24 mouse cellular contexts compared by ENCODE assay signal in genomic region chr15:79052366-79052765, GRCm38 (mm10). TPM values are rescaled to one million over a fixed set of nuclear protein-coding genes. Genes with fewer than 3 reads are reported as not detected.
DNase-seq lines count a peak whose midpoint lies in the region; ATAC-seq and TF ChIP-seq lines count a peak whose summit lies in the region.
"Had no signal": no experiment of that assay in that cellular context is flagged by ENCODE, and none has a peak within 500 bp of the region (broad histone marks: within the 10 kb centered on the region; RNA-seq: fewer than 3 reads in every experiment).

No protein-coding gene starts in this region.

- peaks cover 14% of the 10 kb centered on the region for H3K36me3 ChIP-seq in ES-Bruce4 (ENCODE audit: control insufficient read depth, insufficient read depth, low read length, poor library complexity, severe bottlenecking)
- peaks cover 42% of the 10 kb centered on the region for H3K36me3 ChIP-seq in intestine, embryonic 14.5 days (ENCODE audit: control insufficient read depth, insufficient read depth, low read length)
- H3K36me3 ChIP-seq in liver, postnatal 0 days (replicated peaks; ENCODE audit: insufficient read depth, low read length): peaks cover 47% of the 10 kb centered on the region

- H3K4me1 ChIP-seq in ES-Bruce4 (ENCODE audit: control insufficient read depth, insufficient read depth, low read length): peaks cover 5% of the 10 kb centered on the region
- H3K4me1 ChIP-seq in intestine, embryonic 14.5 days (replicated peaks; ENCODE audit: control insufficient read depth, insufficient read depth, low read length): peaks cover 10% of the 10 kb centered on the region; the same call in 1 of the 2 replicates
- H3K4me1 ChIP-seq in liver, postnatal 0 days (ENCODE audit: insufficient read depth): 0 out of 2 replicates have a peak, but pooled peaks cover 2% of the 10 kb centered on the region

- no peaks in the 10 kb centered on the region for H3K9me3 ChIP-seq in ES-Bruce4 (replicated peaks; ENCODE audit: control insufficient read depth, insufficient read depth, low read length, poor library complexity, severe bottlenecking)
- H3K9me3 ChIP-seq in intestine, embryonic 14.5 days (ENCODE audit: control insufficient read depth, low read length): no peaks in the 10 kb centered on the region
- no peaks in the 10 kb centered on the region for H3K9me3 ChIP-seq in liver, postnatal 0 days (ENCODE audit: low read length)
- H3K9me3 ChIP-seq: heart, embryonic 10.5 days; hindbrain, embryonic 10.5 days; limb, embryonic 12.5 days; midbrain, embryonic 13.5 days had no signal

- 87% methylated on average over 2 of the region's 2 CpGs for WGBS in intestine, embryonic 14.5 days
- 88% methylated on average over 2 of the region's 2 CpGs for WGBS in liver, postnatal 0 days (ENCODE audit: insufficient replicate concordance)

- H3K4me3 ChIP-seq in layer of hippocampus, adult 2 months: no peak overlapping the region
- H3K4me3 ChIP-seq in ES-Bruce4 (ENCODE audit: low read depth, low read length): no peak overlapping the region
- H3K4me3 ChIP-seq in intestine, embryonic 14.5 days (ENCODE audit: low read depth, low read length): no peak overlapping the region
- H3K4me3 ChIP-seq in liver, postnatal 0 days (ENCODE audit: low read depth, low read length): no peak overlapping the region
- H3K4me3 ChIP-seq: heart, embryonic 10.5 days; hindbrain, embryonic 10.5 days; limb, embryonic 12.5 days; midbrain, embryonic 13.5 days had no signal

- no peak overlapping the region for H3K9ac ChIP-seq in ES-Bruce4 (ENCODE audit: low read depth, poor library complexity, severe bottlenecking)
- H3K9ac ChIP-seq in intestine, embryonic 14.5 days (ENCODE audit: low read length): no peak overlapping the region
- H3K9ac ChIP-seq in liver, postnatal 0 days (replicated peaks): no peak overlapping the region
- H3K9ac ChIP-seq: limb, embryonic 12.5 days; lung, embryonic 14.5 days; midbrain, embryonic 13.5 days had no signal

- TF ChIP-seq EP300 in ES-Bruce4 (IDR thresholded peaks at IDR 0.05; ENCODE audit: insufficient read depth, low read depth, low read length): no peak
- no peak for TF ChIP-seq EP300 in liver, postnatal 0 days (IDR thresholded peaks at IDR 0.05; ENCODE audit: low read depth)

- H3K27ac ChIP-seq in layer of hippocampus, adult 2 months: peak overlapping the region; percentile 71
- H3K27ac ChIP-seq in ES-Bruce4 (ENCODE audit: insufficient read depth, low read length): peak overlapping the region; percentile 66
- no peak overlapping the region for H3K27ac ChIP-seq in intestine, embryonic 14.5 days (ENCODE audit: low read depth)
- H3K27ac ChIP-seq in liver, postnatal 0 days (ENCODE audit: low read depth): 0 out of 2 replicates have a peak overlapping the region, but pooled peaks have one; percentile 61
- H3K27ac ChIP-seq: heart, embryonic 10.5 days; hindbrain, embryonic 10.5 days; midbrain, embryonic 13.5 days had no signal

- no peak for TF ChIP-seq CTCF in layer of hippocampus, adult 2 months (conservative IDR thresholded peaks at IDR 0.05)
- no peak for TF ChIP-seq CTCF in ES-Bruce4 (IDR thresholded peaks at IDR 0.05; ENCODE audit: low read depth, low read length)
- no peak for TF ChIP-seq CTCF in liver, postnatal 0 days (IDR thresholded peaks at IDR 0.05; ENCODE audit: low read depth)

- no peak for DNase-seq in layer of hippocampus, adult 2 months (ENCODE audit: low spot score in 2 of 2)
- no peak for DNase-seq in layer of hippocampus, adult 18-20 months (ENCODE audit: low spot score in 2 of 2)
- DNase-seq in intestine, embryonic 14.5 days (ENCODE audit: low spot score): no peak
- DNase-seq in liver, postnatal 0 days: no peak
- DNase-seq in spleen, adult 18-20 months: no peak
- DNase-seq in cerebellum, adult 11-12 months: no peak
- DNase-seq: adrenal gland, postnatal 10 days; embryo, embryonic 11 days; lung, embryonic 14.5 days; thymus, adult 18-20 months; thymus, postnatal 4 days had no signal

- no peak overlapping the region for H3K4me2 ChIP-seq in intestine, embryonic 14.5 days (ENCODE audit: low read length)
- no peak overlapping the region for H3K4me2 ChIP-seq in liver, postnatal 0 days (ENCODE audit: low read depth, low read length)
- H3K4me2 ChIP-seq: limb, embryonic 12.5 days; lung, embryonic 14.5 days; midbrain, embryonic 13.5 days had no signal

- no peak for TF ChIP-seq POLR2A in ES-Bruce4 (IDR thresholded peaks at IDR 0.05; ENCODE audit: insufficient read depth, low read length)

- ATAC-seq in intestine, embryonic 14.5 days (replicated peaks; ENCODE audit: low FRiP score, low TSS enrichment, low read depth): 0 out of 2 replicates have a peak, but pooled peaks have one; percentile 3
- no peak for ATAC-seq in liver, postnatal 0 days
- ATAC-seq: forebrain, embryonic 16.5 days; hindbrain, postnatal 0 days; midbrain, embryonic 13.5 days had no signal

- no peaks in the 10 kb centered on the region for H3K27me3 ChIP-seq in ES-Bruce4 (ENCODE audit: control insufficient read depth, insufficient read depth, low read length, poor library complexity, severe bottlenecking)
- H3K27me3 ChIP-seq in intestine, embryonic 14.5 days (replicated peaks; ENCODE audit: control insufficient read depth, insufficient read depth, low read length): no peaks in the 10 kb centered on the region
- no peaks in the 10 kb centered on the region for H3K27me3 ChIP-seq in liver, postnatal 0 days (ENCODE audit: insufficient read depth, low read length)
- H3K27me3 ChIP-seq: limb, embryonic 12.5 days; midbrain, embryonic 13.5 days; Patski had no signal

RNA-seq across cellular contexts. Expression of gene Ankrd54, which starts 10.3 kb away (rescaled TPM):
- total RNA-seq in layer of hippocampus, adult 2 months (2021): 10 to 100 TPM; 17.4 to 19.5 TPM
- 10 to 100 TPM; 18.0 to 22.7 TPM for total RNA-seq in layer of hippocampus, adult 18-20 months (2021)
- 16.6 and 18.2 TPM in 2 replicates for polyA plus RNA-seq in ES-Bruce4 (2011; ENCODE audit: insufficient read depth, insufficient read length, low read depth, missing spikeins)
- polyA plus RNA-seq in intestine, embryonic 14.5 days (2014; fragmentation: Nextera tagmentation; extraction: Ambion mirVana): 49.4 and 50.0 TPM in 2 replicates
- polyA plus RNA-seq in liver, postnatal 0 days (2015; fragmentation: Nextera tagmentation; extraction: Ambion mirVana): 21.3 and 22.5 TPM in 2 replicates

RNA-seq across cellular contexts. Expression of gene Galr3, which starts 10.7 kb away (rescaled TPM):
- under 1 TPM in 1 of 2 experiments, not detected in 1; 0.39 TPM for total RNA-seq in layer of hippocampus, adult 2 months (2021)
- under 1 TPM in 1 of 2 experiments, not detected in 1; 0.42 TPM for total RNA-seq in layer of hippocampus, adult 18-20 months (2021)
- polyA plus RNA-seq in ES-Bruce4 (2011; ENCODE audit: insufficient read depth, insufficient read length, low read depth, missing spikeins): not detected in 2 replicates
- 1.0 and 1.1 TPM in 2 replicates for polyA plus RNA-seq in intestine, embryonic 14.5 days (2014; fragmentation: Nextera tagmentation; extraction: Ambion mirVana)
- 0.08 and 0.16 TPM in 2 replicates for polyA plus RNA-seq in liver, postnatal 0 days (2015; fragmentation: Nextera tagmentation; extraction: Ambion mirVana)
- total RNA-seq: gastrocnemius, postnatal 4 days had no signal
- polyA plus RNA-seq: C2C12; embryonic facial prominence, embryonic 14.5 days; forebrain, embryonic 16.5 days; heart, postnatal 0 days; hindbrain, embryonic 10.5 days; limb, embryonic 12.5 days; lung, embryonic 14.5 days; midbrain, embryonic 13.5 days; neural tube, embryonic 14.5 days had no signal

RNA-seq across cellular contexts. Expression of gene Eif3l, which starts 22.6 kb away (rescaled TPM):
- total RNA-seq in layer of hippocampus, adult 2 months (2021): 10 to 100 TPM; 68.9 to 69.5 TPM
- total RNA-seq in layer of hippocampus, adult 18-20 months (2021): 10 to 100 TPM; 71.5 to 71.8 TPM
- 598 and 608 TPM in 2 replicates for polyA plus RNA-seq in ES-Bruce4 (2011; ENCODE audit: insufficient read depth, insufficient read length, low read depth, missing spikeins)
- 244 and 264 TPM in 2 replicates for polyA plus RNA-seq in intestine, embryonic 14.5 days (2014; fragmentation: Nextera tagmentation; extraction: Ambion mirVana)
- 70.9 and 76.4 TPM in 2 replicates for polyA plus RNA-seq in liver, postnatal 0 days (2015; fragmentation: Nextera tagmentation; extraction: Ambion mirVana)

RNA-seq across cellular contexts. Expression of gene H1f0, which starts 24.1 kb away (rescaled TPM):
- total RNA-seq in layer of hippocampus, adult 2 months (2021): 10 to 100 TPM; 86.3 to 89.0 TPM
- 10 to 100 TPM; 83.7 to 93.8 TPM for total RNA-seq in layer of hippocampus, adult 18-20 months (2021)
- 59.8 TPM in 2 replicates for polyA plus RNA-seq in ES-Bruce4 (2011; ENCODE audit: insufficient read depth, insufficient read length, low read depth, missing spikeins)
- 160 and 192 TPM in 2 replicates for polyA plus RNA-seq in intestine, embryonic 14.5 days (2014; fragmentation: Nextera tagmentation; extraction: Ambion mirVana)
- polyA plus RNA-seq in liver, postnatal 0 days (2015; fragmentation: Nextera tagmentation; extraction: Ambion mirVana): 125 and 140 TPM in 2 replicates

RNA-seq across cellular contexts. Expression of gene Micall1, which starts 56.3 kb away (rescaled TPM):
- total RNA-seq in layer of hippocampus, adult 2 months (2021): 10 to 100 TPM; 31.4 to 35.3 TPM
- 10 to 100 TPM; 33.9 to 35.3 TPM for total RNA-seq in layer of hippocampus, adult 18-20 months (2021)
- 12.4 and 13.4 TPM in 2 replicates for polyA plus RNA-seq in ES-Bruce4 (2011; ENCODE audit: insufficient read depth, insufficient read length, low read depth, missing spikeins)
- 9.3 and 9.9 TPM in 2 replicates for polyA plus RNA-seq in intestine, embryonic 14.5 days (2014; fragmentation: Nextera tagmentation; extraction: Ambion mirVana)
- polyA plus RNA-seq in liver, postnatal 0 days (2015; fragmentation: Nextera tagmentation; extraction: Ambion mirVana): 0.92 and 1.3 TPM in 2 replicates
